Mouse (Mus musculus) cerebellum, adult 18-20 months (tissue): ENCODE data around the gene Ppp1r12a.

Experiments used
- DNase-seq, 2 experiments: peaks; one replicate each; pipeline ENCODE4 v3.0.0; 2021

Ppp1r12a gene

GRCm38 (mm10) chr10:108162297-108163020, 466 bp downstream of the Ppp1r12a start:
- peak; percentile 57 to 71 for DNase-seq

DNA sequence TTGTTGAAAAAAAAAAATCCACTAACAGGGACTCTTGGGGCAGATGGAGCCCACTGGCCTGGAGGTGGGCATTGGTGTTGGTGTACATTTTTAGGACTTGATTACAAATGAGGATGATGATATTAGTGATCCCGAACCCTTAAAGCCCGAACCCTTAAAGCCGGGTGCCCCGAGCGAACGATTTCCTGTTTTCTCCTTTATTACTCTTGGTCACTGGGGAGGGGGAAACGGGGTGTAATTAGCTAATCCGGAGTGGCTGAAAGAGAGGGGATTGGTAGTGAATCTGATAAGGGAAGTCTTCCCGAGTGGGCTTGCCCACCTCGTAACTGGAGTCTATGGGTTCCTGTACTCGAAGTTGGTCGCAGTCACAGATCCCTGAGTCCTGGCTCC, 1.0 kb downstream of the Ppp1r12a start:
- DNase-seq, result peak; percentile 9 to 25

DNA sequence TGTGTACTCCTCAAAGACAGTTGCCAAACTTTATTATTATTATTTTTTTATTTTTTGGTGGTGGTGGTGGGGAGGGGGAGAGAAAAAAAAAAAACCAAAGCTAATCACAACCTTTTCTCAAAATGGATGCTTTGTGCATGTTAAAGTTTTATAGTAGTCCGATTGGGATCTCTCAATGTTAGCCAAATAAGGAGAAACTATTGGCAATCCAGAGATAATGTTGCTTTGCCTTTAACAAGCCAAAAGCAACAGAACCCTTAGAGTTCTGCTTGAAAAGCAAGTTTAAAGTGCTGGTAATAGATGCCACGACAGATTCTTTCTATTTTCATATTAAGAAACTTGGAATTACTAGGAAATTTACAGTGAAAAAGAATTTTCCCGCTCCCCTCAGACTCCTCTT, 1.5 kb downstream of the Ppp1r12a start:
- DNase-seq, result no peak

DNA sequence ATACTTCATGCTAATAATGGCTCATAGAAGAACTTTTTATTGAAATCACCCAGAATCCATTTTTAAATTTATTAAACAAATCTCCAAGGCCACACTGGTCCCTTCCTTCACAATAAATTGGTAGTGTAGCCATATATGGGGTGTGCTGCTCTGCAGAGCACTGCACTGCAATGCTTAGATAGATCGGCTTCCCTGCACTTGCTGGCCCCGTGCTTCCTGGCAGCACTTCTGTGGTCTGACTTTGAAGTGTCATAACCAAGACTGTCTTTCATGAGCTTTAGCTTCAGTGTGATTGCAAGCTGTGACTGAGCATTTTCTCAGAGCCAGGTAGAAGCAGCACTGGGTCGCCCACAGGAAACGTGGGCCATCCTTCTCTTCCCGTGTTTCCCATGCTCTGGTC, 5.8 kb downstream of the Ppp1r12a start:
- no peak for DNase-seq

DNA sequence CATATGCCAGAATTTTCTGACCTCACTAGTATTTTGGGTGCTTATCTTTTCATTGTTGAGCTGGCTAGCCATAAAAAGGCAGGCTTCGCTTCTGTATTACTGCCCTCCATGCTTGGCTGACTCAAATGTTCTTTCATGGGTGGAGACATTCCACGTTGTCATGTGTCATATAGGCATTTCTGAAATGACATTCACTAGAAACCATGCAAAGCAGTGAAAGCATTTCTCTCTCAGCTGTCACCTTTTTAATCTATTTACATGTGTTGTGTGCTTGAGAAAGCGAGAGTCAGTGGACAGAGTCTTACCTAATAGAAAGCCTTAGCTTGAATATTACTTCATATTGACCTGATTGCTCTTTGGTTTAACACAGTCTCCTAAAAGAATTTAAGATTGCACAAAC, 8.8 kb downstream of the Ppp1r12a start:
- DNase-seq, result no peak

DNA sequence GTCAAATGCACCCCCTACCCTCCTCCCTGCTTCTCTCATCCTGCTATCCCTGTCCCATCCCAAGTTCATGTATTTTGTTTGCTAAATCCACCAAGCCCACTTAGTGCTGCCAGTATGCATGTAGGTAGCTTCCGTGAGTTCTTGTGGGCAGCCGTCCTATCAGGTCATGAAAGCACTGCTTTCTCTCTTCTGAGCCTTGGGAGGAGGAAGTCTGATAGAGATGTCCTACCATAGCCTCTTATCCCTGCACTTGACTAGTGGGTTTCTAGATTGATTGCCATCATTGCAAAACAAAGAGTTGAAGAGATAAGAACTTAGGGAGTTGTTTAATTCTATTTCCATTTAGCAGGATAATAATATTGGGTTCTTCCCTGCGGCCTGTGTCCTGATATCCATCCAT, 9.6 kb downstream of the Ppp1r12a start:
- no peak for DNase-seq

DNA sequence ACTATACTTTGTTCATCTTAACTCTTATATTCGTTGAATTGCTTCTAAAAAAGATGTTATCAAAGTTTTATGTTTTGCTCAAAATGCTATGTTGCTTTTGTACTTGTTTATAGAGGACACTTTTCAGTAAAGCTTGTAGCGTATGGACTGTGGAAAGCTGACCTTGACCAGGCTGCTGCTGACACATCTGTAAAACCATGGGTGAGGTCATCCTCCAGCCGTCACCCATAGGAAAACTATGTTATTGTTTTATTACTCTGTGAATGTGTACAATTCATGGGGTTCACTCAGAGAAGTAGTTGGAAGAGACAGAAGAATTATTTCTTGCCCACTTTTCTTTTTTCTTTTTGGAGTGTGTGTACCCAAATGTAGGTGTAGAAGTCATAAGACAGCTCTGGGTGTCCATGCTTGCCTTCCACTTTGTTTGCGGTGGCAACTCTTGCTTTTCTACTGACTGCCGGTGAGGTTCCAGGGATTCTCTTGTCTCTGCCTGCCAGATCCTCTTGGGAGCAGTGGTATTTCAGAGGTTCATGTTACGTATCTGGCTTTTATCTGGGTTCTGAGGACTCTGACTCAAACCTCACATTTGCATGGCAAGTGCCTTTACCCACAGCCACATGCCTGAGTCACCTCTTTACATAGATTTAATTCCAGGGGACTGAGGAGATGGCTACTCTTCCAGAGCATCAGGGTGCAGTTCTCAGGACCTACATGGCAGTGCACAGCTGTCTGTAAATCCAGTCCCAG, 11.0 kb downstream of the Ppp1r12a start:
- no peak for DNase-seq

DNA sequence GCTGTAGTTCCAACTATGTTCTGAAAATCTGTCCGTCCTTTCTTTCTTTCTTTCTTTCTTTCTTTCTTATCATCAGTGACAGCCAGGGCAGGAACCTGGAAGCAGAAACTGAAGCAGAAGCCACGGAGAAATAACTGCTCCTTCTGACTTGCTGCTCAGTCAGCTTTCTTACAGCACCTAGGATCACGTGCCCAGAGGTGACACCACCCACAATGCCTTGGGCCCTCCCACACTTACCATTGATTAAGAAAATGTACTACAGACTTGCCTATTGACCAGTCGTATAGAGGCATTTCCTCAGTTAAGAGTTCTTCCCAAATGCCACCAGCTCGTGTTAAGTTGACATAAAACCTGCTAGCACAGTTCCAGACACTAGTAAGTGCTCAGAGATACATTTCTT, 12.1 kb downstream of the Ppp1r12a start:
- DNase-seq, result no peak

- DNase-seq, result no peak
Observed at GRCm38 (mm10) chr10:108175885-108176284, 13.9 kb downstream of the Ppp1r12a start.

- DNase-seq, result no peak
Observed at GRCm38 (mm10) chr10:108178285-108178848, 16.4 kb downstream of the Ppp1r12a start.

DNA sequence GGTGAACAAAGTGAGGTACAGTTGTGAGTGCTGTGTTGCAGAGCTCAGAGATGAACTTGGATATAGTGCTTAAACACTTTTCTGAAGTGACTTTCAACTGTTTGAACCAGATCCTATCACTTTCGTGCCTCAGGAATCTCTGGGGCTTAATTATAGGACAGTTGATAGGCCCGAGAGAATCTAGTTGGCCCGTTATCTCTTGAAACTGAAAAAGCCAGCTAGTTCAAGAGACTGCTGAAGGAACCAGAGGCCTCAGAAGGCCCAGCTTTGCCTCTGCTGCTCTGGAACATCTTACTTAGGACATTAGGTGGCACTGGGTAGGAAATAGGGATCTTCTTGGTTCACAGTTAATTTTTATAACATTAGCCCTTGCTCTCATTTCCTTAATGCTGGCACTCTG, 17.4 kb downstream of the Ppp1r12a start:
- no peak for DNase-seq

DNA sequence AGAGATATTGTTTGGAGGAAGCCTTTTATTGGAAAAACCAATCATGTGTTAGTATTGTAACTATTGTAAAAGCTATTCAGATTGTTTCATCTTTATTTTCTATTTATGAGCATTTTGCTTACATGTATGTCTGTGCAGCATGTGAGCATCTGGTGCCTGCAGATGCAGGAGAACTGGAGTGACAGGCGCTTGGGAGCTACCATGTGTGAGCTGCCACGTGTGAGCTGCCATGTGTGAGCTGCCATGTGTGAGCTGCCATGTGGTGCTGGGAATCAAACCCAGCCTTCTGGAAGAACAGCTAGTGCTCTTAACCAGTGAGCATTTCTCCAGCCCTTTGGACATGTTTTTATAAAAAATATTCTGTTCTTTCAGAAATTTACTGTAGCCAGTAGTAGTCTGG, 18.3 kb downstream of the Ppp1r12a start:
- no peak for DNase-seq

GRCm38 (mm10) chr10:108181893-108182292, 19.9 kb downstream of the Ppp1r12a start:
- no peak for DNase-seq

GRCm38 (mm10) chr10:108182386-108182785, 20.4 kb downstream of the Ppp1r12a start:
- DNase-seq, result no peak

- no peak for DNase-seq
Observed at GRCm38 (mm10) chr10:108184763-108185162, 22.8 kb downstream of the Ppp1r12a start.

DNA sequence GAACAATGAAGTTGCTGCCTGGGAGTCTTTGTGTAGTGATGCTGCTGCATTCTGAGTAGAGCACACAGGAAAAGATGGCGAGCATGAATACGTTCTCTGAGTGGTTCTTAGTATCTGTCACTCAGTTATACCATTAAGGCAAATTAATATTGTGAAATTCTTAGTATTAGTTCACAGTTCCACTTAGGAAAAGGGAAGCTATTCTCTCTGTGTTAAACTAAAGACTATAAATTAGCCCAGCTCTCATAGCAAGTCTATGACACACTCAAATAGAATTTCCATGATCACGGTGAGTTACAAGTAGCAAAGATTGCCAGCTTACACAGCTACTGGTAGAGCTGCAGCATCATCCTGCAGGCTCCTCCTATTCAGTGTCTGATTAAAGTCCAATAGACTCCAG, 23.3 kb downstream of the Ppp1r12a start:
- DNase-seq, result no peak

DNA sequence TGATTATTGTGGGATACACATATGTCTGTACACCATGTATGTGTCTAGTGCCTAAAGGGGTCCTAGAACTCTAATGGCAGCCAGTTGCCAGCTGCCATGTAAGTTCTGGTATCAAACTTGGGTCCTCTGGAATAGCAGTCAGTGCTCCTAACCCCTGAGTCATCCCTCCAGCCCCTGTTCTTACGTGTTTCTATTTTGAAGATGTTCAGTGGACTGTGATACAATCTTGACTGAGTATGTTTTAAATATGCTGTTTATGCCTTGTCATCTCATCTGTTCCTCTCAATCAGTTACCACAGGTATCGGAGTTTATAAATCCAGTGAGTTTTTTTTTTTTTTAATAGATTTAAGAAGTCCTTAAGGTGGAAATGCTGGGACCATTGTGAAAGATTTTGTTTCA, 27.3 kb downstream of the Ppp1r12a start:
- no peak for DNase-seq

DNA sequence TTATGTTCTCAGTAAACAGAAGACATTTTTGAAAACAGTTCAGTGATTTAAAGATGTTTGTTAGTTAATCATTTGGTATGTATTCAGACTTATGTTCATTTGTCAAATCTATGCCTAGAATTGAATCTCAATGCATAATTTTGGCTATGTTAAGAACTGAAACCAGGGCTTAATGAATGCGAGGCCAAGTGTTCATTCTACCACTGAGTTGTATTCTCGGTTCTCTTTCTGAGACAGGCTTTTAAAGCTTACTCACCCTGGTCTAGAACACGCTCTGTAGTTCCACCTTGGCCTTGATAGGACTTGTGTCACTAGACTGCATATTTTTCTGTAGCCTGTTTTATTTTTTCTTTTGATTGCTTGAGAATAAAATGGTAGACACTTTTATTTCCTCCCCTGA, 28.0 kb downstream of the Ppp1r12a start:
- DNase-seq, result no peak

DNA sequence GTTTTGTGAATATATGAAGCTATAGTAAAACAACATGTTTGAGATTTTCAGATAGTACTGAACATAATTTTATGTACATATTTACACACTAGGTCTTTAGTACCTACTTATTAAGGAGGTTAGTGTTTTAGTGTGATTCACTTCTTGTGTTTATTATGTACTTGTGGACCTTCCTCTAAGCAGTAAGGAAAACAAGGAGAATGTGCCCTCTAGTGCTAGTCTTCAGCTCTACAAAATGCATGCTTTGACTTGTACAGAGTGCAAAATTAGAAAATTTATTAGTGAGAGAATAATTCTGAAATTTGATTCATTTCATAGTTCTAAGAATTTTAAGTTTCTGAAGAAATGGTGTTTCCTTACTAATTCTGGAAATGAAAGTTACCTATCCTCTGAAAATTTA, 28.6 kb downstream of the Ppp1r12a start:
- no peak for DNase-seq

DNA sequence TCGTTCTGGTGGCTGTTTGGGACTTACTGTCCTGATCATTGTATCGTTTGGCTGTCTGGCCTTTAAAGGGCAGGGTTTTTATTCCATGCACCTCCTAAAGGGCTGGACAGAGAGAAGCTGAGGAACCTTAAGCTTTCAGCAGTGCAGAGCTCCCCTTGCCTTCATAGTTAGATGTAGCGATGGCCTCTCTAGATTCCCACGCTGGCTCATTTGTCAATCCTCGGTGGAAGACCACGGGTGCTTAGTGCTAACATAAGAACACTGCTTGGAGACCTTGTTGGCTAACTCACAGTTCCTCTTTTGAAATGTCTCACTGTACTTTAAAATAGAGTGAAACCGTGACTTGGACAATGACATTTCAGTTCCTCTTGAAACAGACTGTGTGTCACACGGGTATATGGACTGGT, 29.4 kb downstream of the Ppp1r12a start:
- no peak for DNase-seq

GRCm38 (mm10) chr10:108192306-108192705, 30.3 kb downstream of the Ppp1r12a start:
- no peak for DNase-seq

- no peak for DNase-seq
Observed at GRCm38 (mm10) chr10:108196124-108196523, 34.1 kb downstream of the Ppp1r12a start.

DNA sequence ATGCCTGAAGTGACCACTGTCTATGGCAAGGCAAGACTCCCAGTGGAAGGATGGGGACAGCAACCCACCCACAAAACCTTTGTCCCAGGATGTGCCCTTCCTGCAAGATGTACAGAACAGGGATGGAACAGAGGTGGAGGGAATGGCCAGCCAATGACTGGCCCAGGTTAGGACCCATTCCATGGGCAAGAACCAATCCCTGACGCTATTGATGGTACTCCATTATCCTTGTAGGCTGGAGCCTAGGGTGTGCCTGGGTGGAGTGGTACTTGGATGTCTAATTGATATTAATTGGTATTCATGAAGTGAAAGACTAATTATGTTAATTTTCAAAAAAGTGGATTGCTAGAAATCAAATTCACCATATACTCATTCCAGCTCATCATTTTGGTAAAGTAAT, 35.5 kb downstream of the Ppp1r12a start:
- no peak for DNase-seq

DNA sequence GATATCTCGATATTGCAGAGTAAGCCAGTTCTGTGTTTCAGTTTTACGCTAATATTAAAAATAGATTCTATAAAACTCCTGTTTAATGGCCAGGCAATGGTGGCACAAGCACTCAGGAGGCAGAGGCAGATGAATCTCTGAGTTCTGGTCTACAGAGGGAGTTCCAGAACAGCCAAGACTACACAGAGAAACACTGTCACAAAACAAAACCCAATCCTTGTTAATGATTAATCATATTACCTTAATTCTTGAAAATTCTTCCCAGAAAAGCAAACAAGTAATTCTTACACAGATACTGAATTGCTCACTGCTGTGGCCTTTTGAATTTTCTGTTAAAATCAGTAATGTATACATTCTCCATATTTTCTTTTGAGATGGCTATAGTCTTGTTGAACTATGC, 37.0 kb downstream of the Ppp1r12a start:
- no peak for DNase-seq
